Mouse (Mus musculus) limb, embryonic 11.5 days (tissue): ENCODE measurements at regions not wholly inside any gene's neighbourhood (a gene's known extent, or its start where the extent isn't known, plus 50 kb on each side); places are given as distances from the start of the nearest gene placed in this dataset.
A peak's percentile ranks its signal among the peaks of the same experiment; 100 is the strongest.

Experiments
- ATAC-seq: fragments of 200-750 bp; cut with Nextera tagmentation; 2 replicates; pipeline ENCODE4 v1.8.0; 2017; ENCODE audit warnings: low read depth; ENCODE audit not compliant: insufficient number of reproducible peaks, low FRiP score, low TSS enrichment
- DNase-seq: peaks from one replicate; pipeline ENCODE4 v3.0.0-alpha.2; 2015; ENCODE audit warnings: low spot score
- H3K27ac ChIP-seq: fragments of 300-500 bp; sonication (generic); replicated peaks from 2 replicates; pipeline ENCODE4 v1.5.1; 2014; ENCODE audit warnings: low read depth, mild to moderate bottlenecking, low read length
- H3K27me3 ChIP-seq: fragments of 300-500 bp; sonication (generic); 2 replicates; pipeline ENCODE4 v1.6.1; 2014; ENCODE audit warnings: mild to moderate bottlenecking, low read length, mixed read lengths; ENCODE audit not compliant: control insufficient read depth, insufficient read depth
- H3K36me3 ChIP-seq: fragments of 300-500 bp; sonication (generic); 2 replicates; pipeline ENCODE4 v1.6.1; 2014; ENCODE audit warnings: mild to moderate bottlenecking, low read length, moderate library complexity, mixed read lengths; ENCODE audit not compliant: control insufficient read depth, insufficient read depth
- H3K4me1 ChIP-seq: fragments of 300-500 bp; sonication (generic); 2 replicates; pipeline ENCODE4 v1.6.1; 2014; ENCODE audit warnings: low read length, mixed read lengths; ENCODE audit not compliant: control insufficient read depth, insufficient read depth
- H3K4me2 ChIP-seq: fragments of 300-500 bp; sonication (generic); 2 replicates; pipeline ENCODE4 v1.6.1; 2014; ENCODE audit warnings: low read depth, mild to moderate bottlenecking, moderate library complexity; ENCODE audit not compliant: severe bottlenecking
- H3K4me3 ChIP-seq: fragments of 300-500 bp; sonication (generic); 2 replicates; pipeline ENCODE4 v1.5.1; 2014; ENCODE audit warnings: low read depth, low read length
- H3K9ac ChIP-seq: fragments of 300-500 bp; sonication (generic); 2 replicates; pipeline ENCODE4 v1.6.1; 2014; ENCODE audit warnings: mild to moderate bottlenecking, low read length
- H3K9me3 ChIP-seq: fragments of 300-500 bp; sonication (generic); 2 replicates; pipeline ENCODE4 v1.6.1; 2016; ENCODE audit warnings: low read length; ENCODE audit not compliant: control insufficient read depth
- WGBS: fragments of 180-500 bp; shearing (Covaris S2); extraction: QIAGEN DNeasy Blood & Tissue Kit; methylation state at CpG from one replicate; pipeline ENCODE4 v1.1.7; 2014; 5-methylcytosine and 5-hydroxymethylcytosine counted together

GRCm38 (mm10) chr5:29083288-29083687, 112.5 kb upstream of the Rnf32 start:
- Histone ChIP-seq H3K9me3 (no peaks in the 10 kb centered on the region), H3K36me3 (no peaks in the 10 kb centered on the region), H3K4me3 (no peak overlapping the region), H3K9ac (no peak overlapping the region), H3K27me3 (no peaks in the 10 kb centered on the region), H3K4me2 (no peak overlapping the region), H3K27ac (no peak overlapping the region), H3K4me1 (no peaks in the 10 kb centered on the region)
- DNase-seq (no peak), ATAC-seq (no peak)
- WGBS: 84% methylated on average over 1 of the region's 1 CpGs

DNA sequence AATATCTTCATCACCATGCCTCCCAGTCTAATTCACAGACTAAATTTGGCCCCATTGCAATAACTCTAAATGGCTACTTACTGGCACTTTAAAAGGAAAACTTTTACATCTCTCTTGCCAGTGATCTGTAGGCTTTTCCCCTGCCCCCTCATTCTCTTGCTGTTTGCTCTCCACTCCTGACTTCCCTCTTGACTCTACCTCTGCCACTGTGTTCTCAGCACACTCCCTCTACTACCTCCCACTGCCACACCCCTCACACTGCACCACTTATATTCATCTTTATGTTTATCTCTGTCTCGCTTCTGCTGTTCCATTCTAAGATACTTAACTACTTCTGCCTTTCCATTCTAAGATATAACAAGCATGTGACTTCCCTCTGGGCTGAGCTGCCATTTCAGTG, 141.4 kb upstream of the Rnf32 start:
- Histone ChIP-seq H3K4me3 (no peak overlapping the region), H3K27ac (no peak overlapping the region), H3K27me3 (no peaks in the 10 kb centered on the region), H3K4me1 (no peaks in the 10 kb centered on the region), H3K4me2 (no peak overlapping the region), H3K36me3 (no peaks in the 10 kb centered on the region), H3K9ac (no peak overlapping the region), H3K9me3 (no peaks in the 10 kb centered on the region)
- no peak for DNase-seq
- WGBS: 83% methylated on average over 1 of the region's 1 CpGs
- no peak for ATAC-seq

GRCm38 (mm10) chr5:29036636-29037035, 159.2 kb upstream of the Rnf32 start:
- H3K27me3 ChIP-seq: no peaks in the 10 kb centered on the region
- DNase-seq (peak; percentile 56), ATAC-seq (no peak)
- no peaks in the 10 kb centered on the region for H3K4me1 ChIP-seq
- H3K9me3 ChIP-seq: no peaks in the 10 kb centered on the region
- no peak overlapping the region for H3K4me2 ChIP-seq
- H3K36me3 ChIP-seq: no peaks in the 10 kb centered on the region
- no peak overlapping the region for H3K27ac ChIP-seq
- 65% methylated on average over 20 of the region's 20 CpGs for WGBS
- H3K4me3 ChIP-seq: no peak overlapping the region
- H3K9ac ChIP-seq: no peak overlapping the region

GRCm38 (mm10) chr5:29033462-29033997, 162.3 kb upstream of the Rnf32 start:
- DNase-seq (no peak), ATAC-seq (no peak)
- Histone ChIP-seq H3K4me2 (no peak overlapping the region), H3K27me3 (no peaks in the 10 kb centered on the region), H3K9ac (no peak overlapping the region), H3K27ac (no peak overlapping the region), H3K9me3 (no peaks in the 10 kb centered on the region), H3K36me3 (no peaks in the 10 kb centered on the region), H3K4me3 (no peak overlapping the region), H3K4me1 (no peaks in the 10 kb centered on the region)
- WGBS: 77% methylated on average over 4 of the region's 4 CpGs

- H3K9me3 ChIP-seq: no peaks in the 10 kb centered on the region
- H3K4me1 ChIP-seq: no peaks in the 10 kb centered on the region
- no peak overlapping the region for H3K27ac ChIP-seq
- DNase-seq (no peak), ATAC-seq (no peak)
- no peaks in the 10 kb centered on the region for H3K27me3 ChIP-seq
- no peak overlapping the region for H3K4me3 ChIP-seq
- H3K4me2 ChIP-seq: no peak overlapping the region
- no peaks in the 10 kb centered on the region for H3K36me3 ChIP-seq
- no peak overlapping the region for H3K9ac ChIP-seq
- WGBS: 50% methylated on average over 5 of the region's 5 CpGs
These were observed 165.3 kb upstream of the Rnf32 start for GRCm38 (mm10) chr5:29030525-29030924.

- Histone ChIP-seq H3K4me3 (no peak overlapping the region), H3K36me3 (no peaks in the 10 kb centered on the region), H3K9ac (no peak overlapping the region), H3K9me3 (no peaks in the 10 kb centered on the region), H3K4me2 (no peak overlapping the region), H3K27ac (no peak overlapping the region), H3K4me1 (no peaks in the 10 kb centered on the region), H3K27me3 (no peaks in the 10 kb centered on the region)
- 68% methylated on average over 5 of the region's 5 CpGs for WGBS
- DNase-seq: no peak
- no peak for ATAC-seq
These were observed 165.8 kb upstream of the Rnf32 start for GRCm38 (mm10) chr5:29029957-29030356.

GRCm38 (mm10) chr5:29025045-29025444, 170.7 kb upstream of the Rnf32 start:
- no peaks in the 10 kb centered on the region for H3K36me3 ChIP-seq
- H3K9ac ChIP-seq: no peak overlapping the region
- DNase-seq: peak; percentile 14
- H3K4me2 ChIP-seq: no peak overlapping the region
- no peak overlapping the region for H3K27ac ChIP-seq
- no peaks in the 10 kb centered on the region for H3K4me1 ChIP-seq
- H3K27me3 ChIP-seq: no peaks in the 10 kb centered on the region
- no peak for ATAC-seq
- no peaks in the 10 kb centered on the region for H3K9me3 ChIP-seq
- no peak overlapping the region for H3K4me3 ChIP-seq

DNA sequence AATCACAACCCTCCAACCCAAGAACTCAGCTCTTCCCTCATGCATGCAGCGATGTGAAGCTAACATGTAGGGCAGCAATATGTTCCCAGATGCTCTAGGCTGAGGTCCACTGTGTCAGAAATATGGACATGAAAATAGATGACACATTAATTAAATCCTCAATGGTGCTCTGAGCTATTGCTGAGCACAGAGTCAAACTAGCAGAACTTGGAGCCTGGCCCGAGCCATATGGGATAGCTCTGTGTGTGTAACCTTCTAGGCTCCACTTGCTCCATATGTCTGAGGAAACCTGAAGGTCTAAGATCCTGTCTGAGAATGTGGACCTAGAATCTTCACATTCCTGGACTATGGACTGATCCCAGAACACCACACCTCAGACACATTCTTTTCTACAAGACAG, 203.0 kb upstream of the Rnf32 start:
- no peak overlapping the region for H3K4me2 ChIP-seq
- H3K27ac ChIP-seq: no peak overlapping the region
- no peaks in the 10 kb centered on the region for H3K4me1 ChIP-seq
- H3K36me3 ChIP-seq: no peaks in the 10 kb centered on the region
- H3K27me3 ChIP-seq: no peaks in the 10 kb centered on the region
- no peaks in the 10 kb centered on the region for H3K9me3 ChIP-seq
- no peak for ATAC-seq
- no peak overlapping the region for H3K9ac ChIP-seq
- no peak for DNase-seq
- H3K4me3 ChIP-seq: no peak overlapping the region
- WGBS: 84% methylated on average over 2 of the region's 2 CpGs

DNA sequence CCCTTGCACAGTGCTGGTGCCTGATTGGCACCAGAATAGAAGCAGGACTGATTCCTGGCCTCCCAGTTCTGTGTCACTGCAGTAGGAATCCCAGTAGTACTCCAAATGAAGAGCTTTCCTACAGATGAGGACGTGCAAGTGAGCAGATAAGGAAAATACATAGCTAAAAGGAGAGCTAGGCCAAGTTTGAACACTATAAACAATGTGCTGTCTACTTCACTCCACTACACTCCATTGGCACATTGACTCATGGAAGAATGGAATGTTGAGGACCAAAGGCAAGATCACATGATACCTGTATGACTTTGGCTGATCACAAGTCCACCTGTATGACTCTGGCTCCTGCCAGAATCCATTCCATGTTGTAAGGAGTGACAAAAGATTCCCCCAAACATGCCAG, 215.9 kb upstream of the Rnf32 start:
- WGBS: 84% methylated on average over 1 of the region's 1 CpGs
- Histone ChIP-seq H3K9ac (no peak overlapping the region), H3K27me3 (no peaks in the 10 kb centered on the region), H3K9me3 (no peaks in the 10 kb centered on the region), H3K4me3 (no peak overlapping the region), H3K36me3 (no peaks in the 10 kb centered on the region), H3K4me1 (no peaks in the 10 kb centered on the region), H3K27ac (no peak overlapping the region), H3K4me2 (no peak overlapping the region)
- DNase-seq (no peak), ATAC-seq (no peak)
